Mouse (Mus musculus): ENCODE measurements at regions not wholly inside any gene's neighbourhood (a gene's known extent, or its start where the extent isn't known, plus 50 kb on each side); places are given as distances from the start of the nearest gene placed in this dataset.
A peak's percentile ranks its signal among the peaks of the same experiment; 100 is the strongest.

GRCm38 (mm10) chr15:88214286-88214685 is 385.8 kb upstream of the Zdhhc25 start:
- no peak overlapping the region for H3K4me2 ChIP-seq (ENCODE audit: low read length)
- H3K36me3 ChIP-seq (ENCODE audit: insufficient read depth, low read length), result no peaks in the 10 kb centered on the region
- H3K27ac ChIP-seq, result no peak overlapping the region
- 59% methylated on average over 4 of the region's 4 CpGs for WGBS
- TF ChIP-seq CTCF (IDR thresholded peaks at IDR 0.05; ENCODE audit: low read depth), result no peak
- H3K4me3 ChIP-seq (replicated peaks; ENCODE audit: low read depth, low read length), result no peak overlapping the region
- H3K9me3 ChIP-seq (replicated peaks; ENCODE audit: low read length), result no peaks in the 10 kb centered on the region
- no peaks in the 10 kb centered on the region for H3K4me1 ChIP-seq (replicated peaks; ENCODE audit: insufficient read depth, low read length)
- DNase-seq (ENCODE audit: low spot score) (no peak), ATAC-seq (replicated peaks; ENCODE audit: low FRiP score, low read depth) (no peak)
- H3K27me3 ChIP-seq (ENCODE audit: insufficient read depth, low read length), result no peaks in the 10 kb centered on the region
- no peak overlapping the region for H3K9ac ChIP-seq (ENCODE audit: low read depth, low read length)

- Histone ChIP-seq H3K4me3 (replicated peaks; ENCODE audit: low read depth, low read length) (no peak overlapping the region), H3K9me3 (replicated peaks; ENCODE audit: low read length) (no peaks in the 10 kb centered on the region), H3K4me1 (replicated peaks; ENCODE audit: insufficient read depth, low read length) (no peaks in the 10 kb centered on the region), H3K4me2 (ENCODE audit: low read length) (no peak overlapping the region), H3K9ac (ENCODE audit: low read depth, low read length) (no peak overlapping the region), H3K27me3 (ENCODE audit: insufficient read depth, low read length) (no peaks in the 10 kb centered on the region), H3K36me3 (ENCODE audit: insufficient read depth, low read length) (no peaks in the 10 kb centered on the region), H3K27ac (no peak overlapping the region)
- no peak for ATAC-seq (replicated peaks; ENCODE audit: low FRiP score, low read depth)
- no peak for TF ChIP-seq CTCF (IDR thresholded peaks at IDR 0.05; ENCODE audit: low read depth)
- no peak for DNase-seq (ENCODE audit: low spot score)
- 59% methylated on average over 4 of the region's 4 CpGs for WGBS
Measured at GRCm38 (mm10) chr15:88229456-88229855, 370.6 kb upstream of the Zdhhc25 start.

- DNase-seq (ENCODE audit: low spot score) (no peak), ATAC-seq (replicated peaks; ENCODE audit: low FRiP score, low read depth) (no peak)
- WGBS, result 87% methylated on average over 13 of the region's 13 CpGs
- Histone ChIP-seq H3K9ac (ENCODE audit: low read depth, low read length) (no peak overlapping the region), H3K4me1 (replicated peaks; ENCODE audit: insufficient read depth, low read length) (no peaks in the 10 kb centered on the region), H3K36me3 (ENCODE audit: insufficient read depth, low read length) (no peaks in the 10 kb centered on the region), H3K9me3 (replicated peaks; ENCODE audit: low read length) (no peaks in the 10 kb centered on the region), H3K27ac (no peak overlapping the region), H3K4me2 (ENCODE audit: low read length) (no peak overlapping the region), H3K4me3 (replicated peaks; ENCODE audit: low read depth, low read length) (no peak overlapping the region), H3K27me3 (ENCODE audit: insufficient read depth, low read length) (no peaks in the 10 kb centered on the region)
- no peak for TF ChIP-seq CTCF (IDR thresholded peaks at IDR 0.05; ENCODE audit: low read depth)
Measured at GRCm38 (mm10) chr15:88244606-88245005, 355.5 kb upstream of the Zdhhc25 start.

- Histone ChIP-seq H3K4me2 (ENCODE audit: low read length) (no peak overlapping the region), H3K4me3 (replicated peaks; ENCODE audit: low read depth, low read length) (no peak overlapping the region), H3K4me1 (replicated peaks; ENCODE audit: insufficient read depth, low read length) (no peaks in the 10 kb centered on the region), H3K27ac (no peak overlapping the region), H3K27me3 (ENCODE audit: insufficient read depth, low read length) (no peaks in the 10 kb centered on the region), H3K36me3 (ENCODE audit: insufficient read depth, low read length) (no peaks in the 10 kb centered on the region), H3K9me3 (replicated peaks; ENCODE audit: low read length) (no peaks in the 10 kb centered on the region), H3K9ac (ENCODE audit: low read depth, low read length) (no peak overlapping the region)
- TF ChIP-seq CTCF (IDR thresholded peaks at IDR 0.05; ENCODE audit: low read depth), result no peak
- ATAC-seq (replicated peaks; ENCODE audit: low FRiP score, low read depth) (no peak), DNase-seq (ENCODE audit: low spot score) (no peak)
- WGBS, result 48% methylated on average over 22 of the region's 22 CpGs
Measured at GRCm38 (mm10) chr15:88245496-88246246, 354.4 kb upstream of the Zdhhc25 start.

DNA sequence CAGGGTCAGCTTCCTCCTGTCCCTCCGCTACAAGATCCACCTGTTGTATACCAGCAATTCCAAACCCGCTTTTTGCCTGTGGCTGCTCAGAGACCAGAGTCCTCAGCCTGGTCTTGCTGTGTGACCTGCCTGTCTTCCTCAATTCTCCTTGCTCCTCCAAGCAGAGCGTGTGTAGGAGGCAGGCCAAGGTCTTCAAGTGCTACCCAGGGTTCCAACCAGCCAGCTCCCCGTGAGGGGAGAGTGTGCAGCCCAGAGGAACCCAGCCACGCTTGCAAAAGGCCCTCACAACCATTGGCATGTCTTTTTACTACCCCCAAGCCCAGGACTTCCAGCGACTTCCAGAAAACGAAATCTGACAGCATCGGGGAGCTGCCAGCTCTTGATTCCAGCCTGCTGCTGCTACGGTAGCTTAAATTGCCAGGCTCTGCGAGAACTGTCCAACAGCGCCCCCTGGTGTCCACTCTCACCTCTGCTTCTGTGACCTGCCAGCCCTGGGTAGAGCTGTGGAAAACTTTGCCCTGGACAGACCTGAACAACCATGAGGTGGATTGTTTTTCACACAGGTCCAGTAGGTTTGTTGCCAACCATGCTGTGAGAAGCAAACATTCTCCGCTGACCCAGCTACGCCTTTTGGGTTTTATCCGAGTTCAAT is 352.0 kb upstream of the Zdhhc25 start:
- DNase-seq (ENCODE audit: low spot score) (peak; percentile 91), ATAC-seq (replicated peaks; ENCODE audit: low FRiP score, low read depth) (no peak; the same call in 1 of the 2 replicates)
- TF ChIP-seq CTCF (IDR thresholded peaks at IDR 0.05; ENCODE audit: low read depth), result peak; percentile 93
- Histone ChIP-seq H3K36me3 (ENCODE audit: insufficient read depth, low read length) (no peaks in the 10 kb centered on the region), H3K27ac (no peak overlapping the region), H3K4me1 (replicated peaks; ENCODE audit: insufficient read depth, low read length) (no peaks in the 10 kb centered on the region), H3K4me3 (replicated peaks; ENCODE audit: low read depth, low read length) (no peak overlapping the region), H3K27me3 (ENCODE audit: insufficient read depth, low read length) (no peaks in the 10 kb centered on the region), H3K9ac (ENCODE audit: low read depth, low read length) (no peak overlapping the region), H3K9me3 (replicated peaks; ENCODE audit: low read length) (no peaks in the 10 kb centered on the region), H3K4me2 (ENCODE audit: low read length) (no peak overlapping the region)
- WGBS, result 23% methylated on average over 14 of the region's 14 CpGs

GRCm38 (mm10) chr15:88288051-88288450 is 312.1 kb upstream of the Zdhhc25 start:
- Histone ChIP-seq H3K4me2 (ENCODE audit: low read length) (no peak overlapping the region), H3K4me3 (replicated peaks; ENCODE audit: low read depth, low read length) (no peak overlapping the region), H3K36me3 (ENCODE audit: insufficient read depth, low read length) (no peaks in the 10 kb centered on the region), H3K4me1 (replicated peaks; ENCODE audit: insufficient read depth, low read length) (no peaks in the 10 kb centered on the region), H3K27ac (no peak overlapping the region), H3K27me3 (ENCODE audit: insufficient read depth, low read length) (no peaks in the 10 kb centered on the region), H3K9me3 (replicated peaks; ENCODE audit: low read length) (no peaks in the 10 kb centered on the region), H3K9ac (ENCODE audit: low read depth, low read length) (no peak overlapping the region)
- no peak for ATAC-seq (replicated peaks; ENCODE audit: low FRiP score, low read depth)
- WGBS, result 7% methylated on average over 16 of the region's 16 CpGs
- peak; percentile 1 for DNase-seq (ENCODE audit: low spot score)
- TF ChIP-seq CTCF (IDR thresholded peaks at IDR 0.05; ENCODE audit: low read depth), result no peak
